Mouse (Mus musculus): ENCODE results near the gene Capn13. TPM values are rescaled to one million over a fixed set of nuclear protein-coding genes. Genes with fewer than 3 reads are reported as not detected.
A peak's percentile ranks its signal among the peaks of the same experiment; 100 is the strongest.

Capn13 gene
- polyA plus RNA-seq, 2 experiments: 0.09 TPM; not detected in 1

DNA sequence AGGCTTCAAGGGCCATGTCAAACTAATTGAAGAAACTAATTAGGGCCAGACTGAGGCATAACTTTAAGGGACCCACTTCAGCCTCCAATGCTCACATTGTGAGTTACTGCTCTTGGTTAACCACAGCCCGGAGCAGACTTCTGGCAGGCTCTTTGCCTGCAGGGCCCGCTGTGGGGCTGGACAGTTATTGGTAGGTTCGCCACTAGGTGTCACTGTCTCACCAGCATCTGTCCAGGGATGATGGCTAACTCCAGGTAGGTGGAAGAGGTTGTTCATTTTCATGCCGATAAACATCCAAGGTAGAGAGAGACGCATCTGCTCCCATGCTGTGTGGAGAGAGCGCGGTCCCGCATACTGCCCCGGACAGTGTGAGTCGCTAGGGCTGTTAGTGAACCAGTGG, 98.6 kb downstream of the Capn13 start:
- DNase-seq (ENCODE audit: low read depth in 3 of 3, low spot score in 3 of 3): peak; percentile 34 to 42 (median 36)
- TF ChIP-seq CTCF (IDR thresholded peaks at IDR 0.05; ENCODE audit: low read depth) (peak; percentile 92), EP300 (IDR thresholded peaks at IDR 0.05; ENCODE audit: low read depth) (no peak)
- no peaks in the 10 kb centered on the region for H3K36me3 ChIP-seq (replicated peaks; ENCODE audit: control insufficient read depth, insufficient read depth, low read depth)
- H3K27me3 ChIP-seq (ENCODE audit: control insufficient read depth, insufficient read depth, low read length): no peaks in the 10 kb centered on the region; the same call in 1 of the 2 replicates
- ATAC-seq (ENCODE audit: insufficient read depth): peak; percentile 50; the same call in 1 of the 2 replicates
- no peak overlapping the region for H3K27ac ChIP-seq
- no peaks in the 10 kb centered on the region for H3K4me1 ChIP-seq (replicated peaks; ENCODE audit: control insufficient read depth in 2 of 2, insufficient read depth in 2 of 2, low read length in 1 of 2)
- H3K4me3 ChIP-seq (ENCODE audit: insufficient read depth in 1 of 2, low read depth in 2 of 2, low read length in 2 of 2): no peak overlapping the region
- no peaks in the 10 kb centered on the region for H3K9me3 ChIP-seq (ENCODE audit: control insufficient read depth, low read length)
- H3K9ac ChIP-seq (replicated peaks): no peak overlapping the region
- 5% methylated on average over 10 of the region's 10 CpGs for WGBS (ENCODE audit: insufficient replicate concordance)
- H3K4me2 ChIP-seq (ENCODE audit: low read depth): no peak overlapping the region

DNA sequence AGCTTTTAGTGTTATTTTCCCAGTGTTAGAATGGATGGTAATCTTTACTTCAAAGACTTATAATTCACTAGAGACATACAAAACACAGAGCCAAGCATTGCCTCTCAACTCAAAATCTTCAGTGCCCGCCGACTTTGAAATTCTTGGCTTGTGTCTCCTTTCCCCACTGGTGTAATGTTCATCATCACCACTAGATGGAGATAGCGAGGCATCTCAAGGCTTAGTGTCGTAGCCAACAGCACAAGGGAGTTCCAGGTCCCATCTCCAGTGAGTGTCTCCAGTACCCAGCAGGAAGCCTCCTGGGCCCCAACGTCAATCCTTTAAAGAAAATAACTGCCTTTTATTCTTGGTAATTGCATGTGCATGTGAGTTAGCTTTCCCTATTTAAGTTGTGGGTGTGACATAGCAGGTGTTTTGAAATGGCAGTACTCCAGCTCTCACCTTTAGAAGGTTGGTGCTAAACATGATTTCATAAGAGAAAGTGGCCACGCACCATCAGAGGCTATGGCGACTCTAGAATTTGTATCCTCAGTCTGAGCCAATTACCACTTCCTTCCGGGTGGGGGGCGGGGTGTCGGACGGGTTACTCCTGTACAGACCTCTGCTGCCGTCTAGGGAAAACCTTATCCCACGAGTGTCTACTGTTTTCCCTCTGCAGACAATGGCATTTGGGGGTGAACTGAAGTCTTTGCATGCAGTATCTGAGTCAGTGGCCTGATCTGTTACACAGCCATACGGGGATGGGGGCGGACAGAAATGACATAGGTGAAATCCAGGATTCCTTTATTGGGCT, 99.2 kb downstream of the Capn13 start:
- H3K9ac ChIP-seq (replicated peaks): no peak overlapping the region
- H3K4me2 ChIP-seq (ENCODE audit: low read depth): no peak overlapping the region
- ATAC-seq (ENCODE audit: insufficient read depth) (no peak), DNase-seq (ENCODE audit: low read depth in 3 of 3, low spot score in 3 of 3) (peak; percentile 25 to 50 (median 26))
- no peaks in the 10 kb centered on the region for H3K4me1 ChIP-seq (replicated peaks; ENCODE audit: control insufficient read depth in 2 of 2, insufficient read depth in 2 of 2, low read length in 1 of 2)
- no peaks in the 10 kb centered on the region for H3K9me3 ChIP-seq (ENCODE audit: control insufficient read depth, low read length)
- no peaks in the 10 kb centered on the region; the same call in 1 of the 2 replicates for H3K27me3 ChIP-seq (ENCODE audit: control insufficient read depth, insufficient read depth, low read length)
- 17% methylated on average over 15 of the region's 15 CpGs for WGBS (ENCODE audit: insufficient replicate concordance)
- no peak overlapping the region for H3K4me3 ChIP-seq (ENCODE audit: insufficient read depth in 1 of 2, low read depth in 2 of 2, low read length in 2 of 2)
- H3K36me3 ChIP-seq (replicated peaks; ENCODE audit: control insufficient read depth, insufficient read depth, low read depth): no peaks in the 10 kb centered on the region
- no peak for TF ChIP-seq EP300 (IDR thresholded peaks at IDR 0.05; ENCODE audit: low read depth)
- peak; percentile 92 for TF ChIP-seq CTCF (IDR thresholded peaks at IDR 0.05; ENCODE audit: low read depth)
- H3K27ac ChIP-seq: no peak overlapping the region

DNA sequence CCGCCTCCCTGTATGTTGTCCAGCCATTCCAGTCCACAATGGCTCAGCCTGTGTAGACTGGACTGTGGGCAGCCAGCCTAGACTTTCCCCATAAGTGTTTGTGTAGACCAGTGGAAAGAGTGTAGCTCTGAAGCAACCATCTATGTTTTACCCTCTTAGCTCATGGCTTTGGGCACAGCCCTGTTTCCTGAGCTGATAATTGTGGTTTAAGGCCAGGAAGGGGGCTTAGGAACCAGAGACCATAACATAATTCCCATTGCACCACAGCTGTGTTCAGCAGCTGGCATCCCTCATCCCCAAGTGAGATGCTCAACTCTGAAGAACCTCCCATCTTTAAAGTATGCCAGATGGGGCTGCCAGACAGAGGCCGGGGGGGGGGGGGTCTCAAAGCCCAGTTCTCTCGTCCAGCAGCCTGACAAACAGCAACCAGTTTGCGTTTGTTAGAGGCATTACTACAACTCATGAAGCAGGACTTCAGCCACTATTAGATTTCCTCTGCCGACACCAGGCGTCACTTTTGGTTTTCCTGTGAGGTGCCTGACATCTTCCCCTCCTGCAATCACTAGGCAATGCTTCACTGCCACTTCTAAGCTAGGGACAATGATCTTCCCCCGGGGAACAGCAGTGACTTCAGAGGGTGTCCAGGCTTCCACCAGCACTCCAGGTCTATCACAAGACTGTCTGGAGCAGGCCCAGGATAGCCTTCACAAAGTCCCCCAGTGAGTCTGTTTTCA, 100.4 kb downstream of the Capn13 start:
- no peaks in the 10 kb centered on the region; the same call in 1 of the 2 replicates for H3K27me3 ChIP-seq (ENCODE audit: control insufficient read depth, insufficient read depth, low read length)
- no peak overlapping the region for H3K27ac ChIP-seq
- H3K4me1 ChIP-seq (replicated peaks; ENCODE audit: control insufficient read depth in 2 of 2, insufficient read depth in 2 of 2, low read length in 1 of 2): no peaks in the 10 kb centered on the region
- DNase-seq (ENCODE audit: low read depth in 3 of 3, low spot score in 3 of 3): no peak
- TF ChIP-seq EP300 (IDR thresholded peaks at IDR 0.05; ENCODE audit: low read depth) (no peak), CTCF (IDR thresholded peaks at IDR 0.05; ENCODE audit: low read depth) (no peak)
- H3K9ac ChIP-seq (replicated peaks): no peak overlapping the region
- no peak for ATAC-seq (ENCODE audit: insufficient read depth)
- no peaks in the 10 kb centered on the region for H3K9me3 ChIP-seq (ENCODE audit: control insufficient read depth, low read length)
- H3K4me3 ChIP-seq (ENCODE audit: insufficient read depth in 1 of 2, low read depth in 2 of 2, low read length in 2 of 2): no peak overlapping the region
- no peaks in the 10 kb centered on the region for H3K36me3 ChIP-seq (replicated peaks; ENCODE audit: control insufficient read depth, insufficient read depth, low read depth)
- H3K4me2 ChIP-seq (ENCODE audit: low read depth): no peak overlapping the region
- WGBS (ENCODE audit: insufficient replicate concordance): 28% methylated on average over 7 of the region's 7 CpGs

DNA sequence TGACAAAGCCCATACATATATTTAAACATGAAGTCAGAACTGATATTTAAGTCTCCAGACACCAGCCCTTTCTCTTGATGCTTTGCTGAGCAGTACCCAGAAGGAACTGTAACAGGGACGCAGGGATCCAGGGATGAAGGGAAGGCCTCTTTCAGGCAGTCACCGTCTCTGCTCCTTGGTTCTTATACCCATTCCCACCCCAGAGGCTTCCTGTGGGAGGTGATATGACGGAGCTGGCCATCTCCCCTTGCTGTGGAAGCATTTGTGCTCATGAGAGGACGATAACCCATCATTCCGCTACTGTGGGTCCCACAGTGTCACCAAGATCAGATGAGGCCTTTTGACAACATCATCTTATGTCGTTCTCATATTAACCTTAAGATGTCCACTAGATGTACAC, 101.7 kb downstream of the Capn13 start:
- H3K4me2 ChIP-seq (ENCODE audit: low read depth): no peak overlapping the region
- no peaks in the 10 kb centered on the region; the same call in 1 of the 2 replicates for H3K27me3 ChIP-seq (ENCODE audit: control insufficient read depth, insufficient read depth, low read length)
- H3K4me3 ChIP-seq (ENCODE audit: insufficient read depth in 1 of 2, low read depth in 2 of 2, low read length in 2 of 2): no peak overlapping the region
- no peaks in the 10 kb centered on the region for H3K4me1 ChIP-seq (replicated peaks; ENCODE audit: control insufficient read depth in 2 of 2, insufficient read depth in 2 of 2, low read length in 1 of 2)
- ATAC-seq (ENCODE audit: insufficient read depth) (no peak), DNase-seq (ENCODE audit: low read depth in 3 of 3, low spot score in 3 of 3) (no peak)
- H3K9ac ChIP-seq (replicated peaks): no peak overlapping the region
- WGBS (ENCODE audit: insufficient replicate concordance): 65% methylated on average over 6 of the region's 6 CpGs
- TF ChIP-seq EP300 (IDR thresholded peaks at IDR 0.05; ENCODE audit: low read depth) (no peak), CTCF (IDR thresholded peaks at IDR 0.05; ENCODE audit: low read depth) (no peak)
- no peaks in the 10 kb centered on the region for H3K9me3 ChIP-seq (ENCODE audit: control insufficient read depth, low read length)
- H3K27ac ChIP-seq: no peak overlapping the region
- H3K36me3 ChIP-seq (replicated peaks; ENCODE audit: control insufficient read depth, insufficient read depth, low read depth): no peaks in the 10 kb centered on the region

DNA sequence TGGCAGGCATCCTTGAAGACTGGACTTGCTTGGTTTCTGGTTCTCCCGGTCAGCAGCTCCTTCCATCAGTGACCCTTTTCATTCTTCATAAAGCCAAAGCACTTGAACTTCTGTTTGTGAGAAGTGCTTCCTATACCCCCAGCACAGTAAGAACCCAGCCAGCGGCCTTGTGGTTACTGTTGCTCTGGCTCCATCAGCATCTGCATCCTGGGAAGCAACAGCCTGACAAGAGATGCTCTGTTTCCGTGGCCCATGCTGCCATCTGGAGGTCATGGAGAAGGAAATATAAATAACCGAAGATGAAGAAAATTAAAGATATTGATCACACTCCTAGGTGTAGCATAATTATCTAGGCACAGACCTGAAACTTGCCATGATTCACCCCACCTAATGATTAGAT, 103.8 kb downstream of the Capn13 start:
- H3K27me3 ChIP-seq (ENCODE audit: control insufficient read depth, insufficient read depth, low read length): no peaks in the 10 kb centered on the region
- TF ChIP-seq CTCF (IDR thresholded peaks at IDR 0.05; ENCODE audit: low read depth): peak; percentile 32
- TF ChIP-seq EP300 (IDR thresholded peaks at IDR 0.05; ENCODE audit: low read depth): no peak
- DNase-seq (ENCODE audit: low read depth in 3 of 3, low spot score in 3 of 3): no peak
- no peak overlapping the region for H3K4me2 ChIP-seq (ENCODE audit: low read depth)
- H3K4me3 ChIP-seq (ENCODE audit: insufficient read depth in 1 of 2, low read depth in 2 of 2, low read length in 2 of 2): no peak overlapping the region
- H3K4me1 ChIP-seq (replicated peaks; ENCODE audit: control insufficient read depth in 2 of 2, insufficient read depth in 2 of 2, low read length in 1 of 2): no peaks in the 10 kb centered on the region
- no peak overlapping the region for H3K9ac ChIP-seq (replicated peaks)
- no peaks in the 10 kb centered on the region for H3K9me3 ChIP-seq (ENCODE audit: control insufficient read depth, low read length)
- H3K36me3 ChIP-seq (replicated peaks; ENCODE audit: control insufficient read depth, insufficient read depth, low read depth): no peaks in the 10 kb centered on the region
- H3K27ac ChIP-seq: no peak overlapping the region
- no peak for ATAC-seq (ENCODE audit: insufficient read depth)
- 28% methylated on average over 4 of the region's 4 CpGs for WGBS (ENCODE audit: insufficient replicate concordance)

All from liver, embryonic 14.5 days (tissue).